Mouse (Mus musculus): ENCODE data around the gene Armcx3. TPM values are rescaled to one million over a fixed set of nuclear protein-coding genes. Genes with fewer than 3 reads are reported as not detected.

Gene Armcx3
- total RNA-seq, 2 experiments from 2014 or later = 9.3 to 11.8 TPM

Other genes starting within 250 kb of the Armcx3 start
- 37.9 and 39.1 TPM in 2 replicates for gene Timm8a1, start 214.7 kb upstream of the Armcx3 start, total RNA-seq (2015)
- gene Timm8a1, start 214.7 kb upstream of the Armcx3 start, total RNA-seq (2017) = 43.6 and 45.0 TPM in 2 replicates
- 54.9 and 56.9 TPM in 2 replicates for gene Btk, start 173.0 kb upstream of the Armcx3 start, total RNA-seq (2015)
- 57.7 and 63.3 TPM in 2 replicates for gene Btk, start 173.0 kb upstream of the Armcx3 start, total RNA-seq (2017)
- 854 and 930 TPM in 2 replicates for gene Rpl36a, start 170.9 kb upstream of the Armcx3 start, total RNA-seq (2015)
- gene Rpl36a, start 170.9 kb upstream of the Armcx3 start, total RNA-seq (2017) = 3,467 and 4,087 TPM in 2 replicates
- 11.5 and 11.6 TPM in 2 replicates for gene Gla, start 155.5 kb upstream of the Armcx3 start, total RNA-seq (2015)
- 16.2 and 17.4 TPM in 2 replicates for gene Gla, start 155.5 kb upstream of the Armcx3 start, total RNA-seq (2017)
- 63.0 and 67.6 TPM in 2 replicates for gene Hnrnph2, start 155.4 kb upstream of the Armcx3 start, total RNA-seq (2015)
- 122 and 132 TPM in 2 replicates for gene Hnrnph2, start 155.4 kb upstream of the Armcx3 start, total RNA-seq (2017)
- 0.04 and 0.23 TPM in 2 replicates for gene Armcx4, start 70.1 kb upstream of the Armcx3 start, total RNA-seq (2015)
- gene Armcx4, start 70.1 kb upstream of the Armcx3 start, total RNA-seq (2017) = 0.26 and 0.65 TPM in 2 replicates
- gene Armcx1, start 38.6 kb upstream of the Armcx3 start, total RNA-seq (2015) = 0.20 and 0.59 TPM in 2 replicates
- gene Armcx1, start 38.6 kb upstream of the Armcx3 start, total RNA-seq (2017) = 0.20 and 0.51 TPM in 2 replicates
- gene Armcx6, start 5.2 kb upstream of the Armcx3 start, total RNA-seq (2015) = 0.54 and 0.64 TPM in 2 replicates
- gene Armcx6, start 5.2 kb upstream of the Armcx3 start, total RNA-seq (2017) = 0.66 and 3.0 TPM in 2 replicates
- 1.7 and 1.8 TPM in 2 replicates for gene Armcx2, start 52.6 kb downstream of the Armcx3 start, total RNA-seq (2015)
- 0.81 TPM in 2 replicates for gene Armcx2, start 52.6 kb downstream of the Armcx3 start, total RNA-seq (2017)
- gene Nxf2, start 208.2 kb downstream of the Armcx3 start, total RNA-seq (2015) = 0.22 TPM in 1 of 2 replicates, not detected in the other
- gene Nxf2, start 208.2 kb downstream of the Armcx3 start, total RNA-seq (2017) = 0.26 TPM in 1 of 2 replicates, not detected in the other